8 mouse cellular contexts compared by ENCODE assay signal in the genomic region with DNA sequence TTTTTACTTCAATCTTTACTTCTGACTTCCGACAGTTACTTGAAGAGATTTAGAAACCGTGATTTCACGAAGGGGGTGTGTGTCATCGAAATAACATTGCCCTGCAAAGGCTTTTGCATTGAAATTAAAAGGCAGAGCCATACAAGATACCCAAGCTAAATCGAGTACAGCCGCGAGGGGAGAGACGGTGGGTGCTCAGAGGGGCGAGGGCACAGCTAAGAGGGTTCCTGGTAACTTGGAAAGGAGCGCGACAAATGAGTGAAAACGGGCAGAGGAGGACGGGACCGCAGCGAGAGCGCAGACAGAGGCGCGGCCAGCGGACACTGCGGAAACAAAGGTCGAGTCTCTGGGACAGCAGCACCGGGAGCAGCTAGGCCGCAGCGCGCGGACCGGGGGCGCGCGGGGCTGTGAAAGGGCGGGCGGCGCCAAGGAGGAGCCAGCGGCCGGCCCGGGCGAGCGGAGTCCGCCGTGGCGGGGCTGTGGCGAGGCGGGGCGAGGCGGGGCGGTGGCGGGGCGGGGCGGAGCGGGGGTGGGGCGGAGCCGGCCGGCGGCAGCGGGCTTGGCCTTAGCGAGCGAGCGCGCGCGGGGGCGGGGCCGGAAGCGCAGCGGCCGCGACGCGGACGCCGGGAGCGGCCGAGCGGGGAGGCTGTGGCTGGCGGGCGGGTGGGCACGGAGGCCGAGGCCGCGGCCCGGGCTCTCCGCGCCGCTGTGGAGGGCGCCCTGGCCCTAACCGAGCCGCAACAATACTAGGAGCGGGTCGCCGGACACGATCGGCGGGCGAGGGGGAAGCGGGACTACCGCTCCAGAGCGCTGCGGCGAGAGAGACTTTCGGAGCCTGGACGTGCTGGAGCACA. TPM values are rescaled to one million over a fixed set of nuclear protein-coding genes. Genes with fewer than 3 reads are reported as not detected.
DNase-seq lines count a peak whose midpoint lies in the region; ATAC-seq and TF ChIP-seq lines count a peak whose summit lies in the region.

A gene (plus strand): TSS at position 603 of the 854 bp plus-strand sequence.

- H3K9ac ChIP-seq in hindbrain, embryonic 13.5 days: peak within 1 kb of the TSS; percentile 92

- peaks cover 6% of the 10 kb centered on the region for H3K27me3 ChIP-seq in Patski
- H3K27me3 ChIP-seq in hindbrain, embryonic 13.5 days: no peaks in the 10 kb centered on the region

- ATAC-seq in Patski: peak; percentile 92
- ATAC-seq in hindbrain, embryonic 13.5 days (ENCODE audit: low FRiP score): peak; percentile 91

- H3K9me3 ChIP-seq in hindbrain, embryonic 13.5 days: no peaks in the 10 kb centered on the region

- H3K4me1 ChIP-seq in hindbrain, embryonic 13.5 days (replicated peaks): peaks cover 49% of the 10 kb centered on the region

- H3K4me2 ChIP-seq in hindbrain, embryonic 13.5 days: peak within 1 kb of the TSS; percentile 99

- no peaks in the 10 kb centered on the region for H3K36me3 ChIP-seq in hindbrain, embryonic 13.5 days

- 1% methylated on average over 78 of the region's 101 CpGs for WGBS in hindbrain, embryonic 13.5 days

- POLR2A ChIA-PET in Patski (lab: Charles Lee): interaction anchor here (1.0 to 1.5 kb wide), 2 partner anchors 9 to 18 kb away, joined by 3 read pairs; no protein-coding TSS in a partner anchor

- peak within 1 kb of the TSS; percentile 74 for H3K4me3 ChIP-seq in hindbrain, embryonic 13.5 days

- DNase-seq in Patski (ENCODE audit: low read depth, low spot score): no peak
- peak; percentile 85 to 90 for DNase-seq in cerebellum, postnatal 14 days
- DNase-seq in frontal cortex, postnatal 25 days (ENCODE audit: low spot score in 2 of 2): peak; percentile 45 to 56
- DNase-seq in left cerebral cortex, adult 11 months (ENCODE audit: low spot score): peak; percentile 48
- DNase-seq in lung, postnatal 36 days: peak; percentile 84
- DNase-seq in retina, postnatal 1 day: peak; percentile 90
- peak; percentile 63 to 80 for DNase-seq in urinary bladder, adult 18-20 months (ENCODE audit: low spot score in 2 of 2)

- CTCF ChIA-PET in Patski (lab: Charles Lee): no interaction called here

- H3K27ac ChIP-seq in hindbrain, embryonic 13.5 days: peak within 1 kb of the TSS; percentile 95

- TF ChIP-seq CTCF in Patski (IDR thresholded peaks at IDR 0.05): no peak

- in situ Hi-C loops in Patski (cut with MboI; ENCODE audit: low pct_unique_long_range_greater_than_20kb): no loop called here

RNA-seq across cellular contexts. Expression of the gene that starts here (rescaled TPM):
- 41.9 TPM for polyA plus RNA-seq in Patski (2021)
- polyA plus RNA-seq in hindbrain, embryonic 13.5 days (2015; fragmentation: Nextera tagmentation; extraction: Ambion mirVana): 22.8 and 24.6 TPM in 2 replicates
